Mouse (Mus musculus): ENCODE measurements around the gene Npr2. TPM values are rescaled to one million over a fixed set of nuclear protein-coding genes. Genes with fewer than 3 reads are reported as not detected.

Gene Npr2
- polyA plus RNA-seq, 1 experiment, result 115 TPM

- Histone ChIP-seq H3K4me1 (ENCODE audit: control insufficient read depth, insufficient read depth, low read length) (no peaks in the 10 kb centered on the region), H3K27ac (ENCODE audit: insufficient read depth, low read length) (no peak overlapping the region), H3K4me3 (ENCODE audit: insufficient read depth, low read length) (no peak overlapping the region)
- TF ChIP-seq POLR2A (IDR thresholded peaks at IDR 0.05; ENCODE audit: extremely low read depth, insufficient read depth, low read length), result no peak
- no peak for TF ChIP-seq CTCF (IDR thresholded peaks at IDR 0.05; ENCODE audit: extremely low read depth, insufficient read depth, low read length)
These were observed 8.3 kb downstream of the Npr2 start for GRCm38 (mm10) chr4:43640076-43640475.

GRCm38 (mm10) chr4:43640491-43640890 lies 8.8 kb downstream of the Npr2 start:
- Histone ChIP-seq H3K27ac (ENCODE audit: insufficient read depth, low read length) (no peak overlapping the region), H3K4me3 (ENCODE audit: insufficient read depth, low read length) (no peak overlapping the region), H3K4me1 (ENCODE audit: control insufficient read depth, insufficient read depth, low read length) (no peaks in the 10 kb centered on the region)
- TF ChIP-seq CTCF (IDR thresholded peaks at IDR 0.05; ENCODE audit: extremely low read depth, insufficient read depth, low read length) (no peak), POLR2A (IDR thresholded peaks at IDR 0.05; ENCODE audit: extremely low read depth, insufficient read depth, low read length) (no peak)

GRCm38 (mm10) chr4:43649783-43650182 lies 18.0 kb downstream of the Npr2 start:
- Histone ChIP-seq H3K27ac (ENCODE audit: insufficient read depth, low read length) (no peak overlapping the region), H3K4me3 (ENCODE audit: insufficient read depth, low read length) (no peak overlapping the region), H3K4me1 (ENCODE audit: control insufficient read depth, insufficient read depth, low read length) (no peaks in the 10 kb centered on the region)
- TF ChIP-seq CTCF (IDR thresholded peaks at IDR 0.05; ENCODE audit: extremely low read depth, insufficient read depth, low read length) (0 out of 2 replicates have a peak, but pooled peaks have one; percentile 5), POLR2A (IDR thresholded peaks at IDR 0.05; ENCODE audit: extremely low read depth, insufficient read depth, low read length) (no peak)

- TF ChIP-seq CTCF (IDR thresholded peaks at IDR 0.05; ENCODE audit: extremely low read depth, insufficient read depth, low read length) (no peak), POLR2A (IDR thresholded peaks at IDR 0.05; ENCODE audit: extremely low read depth, insufficient read depth, low read length) (no peak)
- no peak overlapping the region for H3K27ac ChIP-seq (ENCODE audit: insufficient read depth, low read length)
- H3K4me1 ChIP-seq (ENCODE audit: control insufficient read depth, insufficient read depth, low read length), result no peaks in the 10 kb centered on the region; the same call in 1 of the 2 replicates
- no peak overlapping the region for H3K4me3 ChIP-seq (ENCODE audit: insufficient read depth, low read length)
These were observed 21.0 kb downstream of the Npr2 start for GRCm38 (mm10) chr4:43652726-43653125.

- H3K27ac ChIP-seq (ENCODE audit: insufficient read depth, low read length), result no peak within 1 kb of the TSS
- H3K4me1 ChIP-seq (ENCODE audit: control insufficient read depth, insufficient read depth, low read length), result no peaks in the 10 kb centered on the region; the same call in 1 of the 2 replicates
- no peak for TF ChIP-seq CTCF (IDR thresholded peaks at IDR 0.05; ENCODE audit: extremely low read depth, insufficient read depth, low read length)
- no peak for TF ChIP-seq POLR2A (IDR thresholded peaks at IDR 0.05; ENCODE audit: extremely low read depth, insufficient read depth, low read length)
- no peak within 1 kb of the TSS for H3K4me3 ChIP-seq (ENCODE audit: insufficient read depth, low read length)
These were observed 21.7 kb downstream of the Npr2 start, which contains the start of gene Spag8 for GRCm38 (mm10) chr4:43653161-43654015. Spag8 (minus strand) TSS chr4:43653594.

GRCm38 (mm10) chr4:43655656-43656338 lies 24.1 kb downstream of the Npr2 start:
- peak overlapping the region; percentile 90 for H3K27ac ChIP-seq (ENCODE audit: insufficient read depth, low read length)
- H3K4me1 ChIP-seq (ENCODE audit: control insufficient read depth, insufficient read depth, low read length), result no peaks in the 10 kb centered on the region; the same call in 1 of the 2 replicates
- H3K4me3 ChIP-seq (ENCODE audit: insufficient read depth, low read length), result peak overlapping the region; percentile 51
- no peak for TF ChIP-seq CTCF (IDR thresholded peaks at IDR 0.05; ENCODE audit: extremely low read depth, insufficient read depth, low read length)
- no peak for TF ChIP-seq POLR2A (IDR thresholded peaks at IDR 0.05; ENCODE audit: extremely low read depth, insufficient read depth, low read length)

- no peaks in the 10 kb centered on the region; the same call in 1 of the 2 replicates for H3K4me1 ChIP-seq (ENCODE audit: control insufficient read depth, insufficient read depth, low read length)
- H3K4me3 ChIP-seq (ENCODE audit: insufficient read depth, low read length), result peak within 1 kb of the TSS; percentile 51
- peak within 1 kb of the TSS; percentile 90 for H3K27ac ChIP-seq (ENCODE audit: insufficient read depth, low read length)
- peak; percentile 81 for TF ChIP-seq POLR2A (IDR thresholded peaks at IDR 0.05; ENCODE audit: extremely low read depth, insufficient read depth, low read length)
- no peak for TF ChIP-seq CTCF (IDR thresholded peaks at IDR 0.05; ENCODE audit: extremely low read depth, insufficient read depth, low read length)
These were observed 24.8 kb downstream of the Npr2 start, which contains the start of gene Hint2 for GRCm38 (mm10) chr4:43656339-43657109. Hint2 (minus strand) TSS chr4:43656466.

GRCm38 (mm10) chr4:43657146-43657545 lies 25.4 kb downstream of the Npr2 start:
- H3K4me1 ChIP-seq (ENCODE audit: control insufficient read depth, insufficient read depth, low read length), result no peaks in the 10 kb centered on the region; the same call in 1 of the 2 replicates
- no peak overlapping the region; the same call in 1 of the 2 replicates for H3K4me3 ChIP-seq (ENCODE audit: insufficient read depth, low read length)
- TF ChIP-seq POLR2A (IDR thresholded peaks at IDR 0.05; ENCODE audit: extremely low read depth, insufficient read depth, low read length), result no peak
- TF ChIP-seq CTCF (IDR thresholded peaks at IDR 0.05; ENCODE audit: extremely low read depth, insufficient read depth, low read length), result no peak
- H3K27ac ChIP-seq (ENCODE audit: insufficient read depth, low read length), result no peak overlapping the region

GRCm38 (mm10) chr4:43666412-43666811 lies 34.7 kb downstream of the Npr2 start:
- peaks cover 2% of the 10 kb centered on the region for H3K4me1 ChIP-seq (ENCODE audit: control insufficient read depth, insufficient read depth, low read length)
- TF ChIP-seq POLR2A (IDR thresholded peaks at IDR 0.05; ENCODE audit: extremely low read depth, insufficient read depth, low read length) (no peak), CTCF (IDR thresholded peaks at IDR 0.05; ENCODE audit: extremely low read depth, insufficient read depth, low read length) (peak; percentile 43; the same call in 1 of the 2 replicates)
- H3K27ac ChIP-seq (ENCODE audit: insufficient read depth, low read length), result no peak overlapping the region
- H3K4me3 ChIP-seq (ENCODE audit: insufficient read depth, low read length), result no peak overlapping the region
